Mouse (Mus musculus): Measurements from ENCODE around the gene Pdcd1lg2.
A peak's percentile ranks its signal among the peaks of the same experiment; 100 is the strongest.
"Not testable (repeated sequence)": the region's sequence is repeated elsewhere in the genome, so short reads cannot be mapped to it uniquely, and the experiment has no call there.

Gene Pdcd1lg2

DNA sequence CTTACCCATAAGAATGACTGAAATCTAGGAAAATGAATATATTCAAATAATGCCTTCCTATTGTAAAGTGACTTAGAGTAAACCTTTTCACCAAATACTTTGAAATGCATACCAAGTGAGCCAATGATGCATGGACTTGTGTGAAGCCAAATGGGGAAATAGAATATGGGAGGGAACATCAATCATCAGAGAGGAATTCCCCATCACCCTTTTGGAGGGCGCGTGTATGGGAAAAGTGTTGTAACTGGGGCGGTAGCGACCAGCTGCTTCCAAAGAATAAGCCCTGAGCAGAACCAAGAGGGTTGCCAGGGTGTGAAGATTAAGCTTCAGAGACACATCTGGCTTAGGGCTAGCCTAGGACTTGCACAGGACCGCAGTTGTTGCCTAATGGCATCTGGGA lies 27.4 kb upstream of the Pdcd1lg2 start:
- ATAC-seq (ENCODE audit: low TSS enrichment) = no peak

DNA sequence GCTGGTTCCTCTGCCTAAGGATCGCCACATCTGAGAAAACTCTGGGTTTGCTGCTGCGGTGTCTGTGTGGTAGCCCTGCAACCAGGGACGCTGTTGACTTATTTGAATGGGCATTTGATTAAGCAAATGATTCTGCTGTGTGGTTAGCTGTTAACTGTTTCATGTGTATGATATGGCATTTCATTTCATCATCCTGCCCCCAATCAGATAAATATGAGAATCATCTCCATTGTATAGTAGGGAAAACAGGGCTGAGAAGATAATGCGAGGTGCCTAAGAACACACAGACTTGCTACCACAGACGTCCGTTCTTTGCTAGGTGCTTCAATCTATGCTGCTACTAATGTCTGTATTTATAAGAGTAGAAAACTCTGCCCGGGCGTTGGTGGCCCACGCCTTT lies 26.3 kb upstream of the Pdcd1lg2 start:
- ATAC-seq (ENCODE audit: low TSS enrichment) = no peak

DNA sequence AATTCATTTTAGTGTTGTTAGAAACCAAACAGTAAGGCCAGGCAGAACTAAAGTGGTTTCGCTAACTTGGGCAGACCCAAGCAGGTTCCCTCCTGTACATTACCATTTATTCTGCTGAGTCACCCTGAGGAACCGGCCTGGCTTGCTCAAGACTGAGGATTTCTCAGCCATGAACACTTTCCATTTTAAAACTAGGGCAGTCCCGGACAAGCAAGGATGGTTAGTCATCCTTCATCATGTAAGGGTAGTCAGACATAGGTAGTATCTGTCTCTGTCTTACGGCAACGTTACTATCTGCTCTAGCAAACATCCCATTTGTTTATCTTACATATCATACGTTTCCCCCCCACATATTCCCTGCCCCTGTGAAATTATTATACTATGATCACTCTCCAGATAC lies 25.7 kb upstream of the Pdcd1lg2 start:
- ATAC-seq (ENCODE audit: low TSS enrichment) = peak; percentile 81

DNA sequence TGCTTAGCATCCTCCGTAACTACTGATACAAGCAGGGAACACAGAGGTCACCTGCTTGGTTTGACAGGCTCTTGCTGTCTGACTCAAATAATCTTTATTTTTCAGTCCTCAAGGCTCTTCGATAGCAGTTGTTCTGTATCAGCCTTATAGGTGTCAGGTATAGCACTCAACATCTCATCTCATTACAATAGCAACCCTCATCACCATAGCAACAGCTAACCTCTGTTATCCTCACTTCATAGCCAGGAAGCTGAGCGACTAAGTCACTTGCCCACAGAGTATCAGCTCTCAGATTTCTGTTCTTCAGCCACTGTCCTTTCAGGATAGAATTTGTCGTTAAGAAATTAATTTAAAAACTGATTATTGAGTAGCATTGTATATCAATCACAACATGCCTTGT lies 24.9 kb upstream of the Pdcd1lg2 start:
- no peak for ATAC-seq (ENCODE audit: low TSS enrichment)

DNA sequence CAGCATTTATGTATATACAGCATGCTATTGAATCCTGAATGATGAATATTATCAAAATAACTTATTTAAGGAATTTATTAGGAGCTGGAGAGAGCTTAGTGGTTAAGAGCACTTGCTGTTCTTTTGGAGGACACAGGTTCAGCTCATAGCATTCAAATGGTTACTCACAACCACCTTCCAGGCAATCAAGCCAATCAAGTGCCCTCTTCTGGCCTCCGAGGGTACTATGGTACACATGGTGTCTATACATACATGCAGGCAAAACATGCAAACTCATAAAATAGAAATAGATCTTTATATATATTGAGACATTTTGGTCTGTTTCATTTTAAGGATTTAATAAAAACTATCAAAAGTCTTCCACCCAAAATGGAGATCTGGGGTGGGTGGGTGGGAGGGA lies 21.9 kb upstream of the Pdcd1lg2 start:
- no peak for ATAC-seq (ENCODE audit: low TSS enrichment)

DNA sequence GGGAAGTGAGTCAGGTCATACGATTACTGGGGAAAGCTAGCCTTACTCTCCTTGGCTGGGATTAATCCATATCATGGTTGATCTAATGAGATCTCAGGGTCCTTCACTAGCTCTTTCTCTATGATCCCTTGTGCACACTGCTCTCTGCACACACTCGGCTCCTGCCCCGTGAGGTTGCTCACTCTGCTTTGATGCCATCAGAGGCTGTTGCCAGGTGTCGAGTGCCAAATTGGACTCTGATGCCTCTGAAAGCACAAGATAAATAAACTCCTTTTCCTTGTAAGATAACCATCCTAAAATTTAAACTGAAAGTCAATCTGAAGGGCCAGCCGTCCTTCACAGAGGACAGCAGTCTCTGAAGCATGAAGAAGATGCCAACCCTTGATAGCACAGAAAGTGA lies 20.2 kb upstream of the Pdcd1lg2 start:
- ATAC-seq (ENCODE audit: low TSS enrichment) = no peak

DNA sequence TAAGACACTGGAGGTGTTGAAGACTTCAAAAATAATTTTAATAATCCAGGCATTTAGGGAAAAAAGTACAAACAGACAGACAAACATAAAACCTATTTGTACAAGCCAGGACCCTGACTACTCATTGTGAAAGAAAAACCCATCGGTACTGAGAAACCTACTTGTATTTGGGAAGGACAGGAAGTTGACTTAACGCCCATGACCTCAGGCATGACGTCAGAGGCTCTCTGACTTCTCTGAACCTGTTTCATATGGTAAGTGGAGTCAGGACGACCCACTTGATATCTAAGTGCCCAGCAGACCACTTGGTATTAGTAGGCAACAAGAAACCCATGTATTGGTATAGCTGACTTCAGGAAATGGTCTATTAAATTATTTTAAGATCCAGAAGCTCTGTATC lies 19.4 kb upstream of the Pdcd1lg2 start:
- ATAC-seq (ENCODE audit: low TSS enrichment) = no peak

DNA sequence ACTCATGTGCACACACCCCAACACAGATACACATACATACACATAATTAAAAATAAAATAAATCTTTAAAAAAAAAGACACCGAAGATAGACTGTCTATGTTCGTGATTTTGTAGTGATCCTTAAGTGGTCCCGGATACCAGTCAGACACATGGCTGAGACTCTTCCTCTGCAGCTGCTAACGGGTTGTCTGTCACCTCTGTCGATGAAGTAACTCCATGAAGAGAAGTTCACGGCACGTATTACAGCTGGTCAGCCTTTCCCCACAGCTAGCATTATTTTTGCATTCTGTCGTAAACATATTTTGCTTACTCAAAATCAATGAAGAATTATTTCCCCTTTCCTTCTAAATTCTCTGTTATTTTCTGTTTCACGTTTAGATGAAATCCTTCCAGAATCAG lies 17.4 kb upstream of the Pdcd1lg2 start:
- no peak for ATAC-seq (ENCODE audit: low TSS enrichment)

DNA sequence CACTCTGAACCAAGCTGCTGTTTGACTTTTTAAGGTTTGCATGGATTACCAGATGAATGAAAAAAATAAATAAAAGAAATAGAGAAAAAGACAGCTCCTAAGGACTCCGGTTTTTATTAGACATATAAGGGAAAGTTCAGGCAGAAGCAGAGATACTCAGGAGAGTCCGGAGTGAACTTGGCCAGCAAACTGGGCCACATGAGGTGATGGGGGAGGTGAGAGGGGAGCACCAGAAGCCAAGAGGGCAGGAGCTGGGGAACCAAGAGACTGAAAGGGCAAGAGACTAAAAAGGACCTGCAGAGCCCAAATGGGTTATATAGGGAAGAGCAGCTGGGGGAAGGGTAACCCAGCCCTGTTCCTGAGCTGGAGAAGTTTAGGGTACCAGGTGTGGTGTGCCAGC lies 16.0 kb upstream of the Pdcd1lg2 start:
- no peak for ATAC-seq (ENCODE audit: low TSS enrichment)

DNA sequence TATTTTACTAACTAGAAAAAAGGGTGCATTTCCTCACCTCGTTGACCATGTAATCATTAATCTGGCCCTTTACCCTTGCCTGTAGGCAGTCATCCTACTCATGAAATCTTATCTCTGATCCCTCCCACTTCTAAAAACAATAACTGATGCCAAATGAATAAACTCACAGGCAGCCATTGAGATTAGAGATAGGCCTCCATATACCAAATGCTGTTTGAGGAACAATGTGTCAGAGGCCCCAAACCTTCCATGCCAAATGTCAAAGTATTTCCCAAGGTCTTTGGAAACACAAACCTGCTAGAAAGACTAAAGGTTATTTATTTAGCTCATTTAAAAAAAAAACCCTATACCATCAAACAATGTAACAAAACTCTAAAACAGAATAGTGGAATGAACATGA lies 14.4 kb upstream of the Pdcd1lg2 start:
- ATAC-seq (ENCODE audit: low TSS enrichment) = no peak

DNA sequence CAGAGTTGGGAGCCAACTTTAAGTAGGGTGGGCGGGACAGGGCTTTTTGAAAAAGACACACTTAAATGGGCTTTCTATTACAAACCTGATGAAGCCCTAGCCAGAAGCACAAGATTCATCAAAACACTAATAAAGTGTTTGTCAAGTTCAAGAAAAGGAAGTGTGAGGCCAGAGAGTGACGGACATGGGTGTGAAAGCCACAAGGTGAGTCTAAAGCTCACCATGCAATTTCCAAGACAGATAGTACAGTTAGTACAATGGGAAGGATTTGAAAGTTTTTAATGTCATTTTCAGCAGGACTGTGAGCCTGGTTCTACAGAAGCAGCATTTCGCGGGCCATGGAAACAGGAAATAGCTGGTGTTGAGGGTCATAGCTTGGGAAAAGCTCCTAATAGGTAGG lies 10.9 kb upstream of the Pdcd1lg2 start:
- ATAC-seq (ENCODE audit: low TSS enrichment) = no peak

DNA sequence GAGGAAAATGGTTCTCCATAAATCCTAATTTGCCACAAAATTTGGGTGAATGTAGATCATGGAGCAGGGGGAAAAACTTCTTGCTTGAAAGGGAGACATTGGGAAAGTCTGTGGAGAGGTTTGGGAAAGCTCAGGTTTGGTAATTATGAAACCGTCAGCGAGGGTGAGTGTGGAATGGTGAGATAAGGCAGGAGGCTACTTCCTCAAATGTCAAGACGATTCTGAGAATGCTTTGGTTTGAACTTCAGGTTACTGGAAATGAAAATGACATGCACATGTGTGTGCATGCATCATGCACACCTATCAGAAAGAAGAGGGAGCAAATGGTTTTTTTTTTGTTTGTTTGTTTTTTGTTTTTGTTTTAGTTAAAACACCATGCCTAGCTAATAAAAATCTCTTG lies 10.3 kb upstream of the Pdcd1lg2 start:
- no peak for ATAC-seq (ENCODE audit: low TSS enrichment)

DNA sequence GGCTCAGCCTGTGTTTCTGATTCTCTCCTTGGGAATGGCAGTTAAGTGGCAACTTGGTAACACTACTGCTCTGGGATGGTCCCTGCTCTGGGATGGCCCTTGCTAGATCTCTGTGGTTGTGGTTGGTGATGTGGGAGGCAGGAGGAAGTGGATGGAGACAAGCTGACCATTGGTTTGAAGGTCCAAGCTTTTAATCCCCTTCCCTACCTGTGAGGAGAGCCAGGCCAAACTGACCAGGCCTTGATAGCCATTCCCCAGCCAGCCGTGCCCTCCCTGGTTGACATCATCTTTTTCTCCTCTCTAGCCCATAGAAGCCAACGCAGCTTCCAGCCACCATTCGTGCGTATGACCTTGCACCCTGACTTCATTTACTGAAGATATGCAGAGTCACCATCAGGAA lies 8.1 kb upstream of the Pdcd1lg2 start:
- no peak for ATAC-seq (ENCODE audit: low TSS enrichment)

DNA sequence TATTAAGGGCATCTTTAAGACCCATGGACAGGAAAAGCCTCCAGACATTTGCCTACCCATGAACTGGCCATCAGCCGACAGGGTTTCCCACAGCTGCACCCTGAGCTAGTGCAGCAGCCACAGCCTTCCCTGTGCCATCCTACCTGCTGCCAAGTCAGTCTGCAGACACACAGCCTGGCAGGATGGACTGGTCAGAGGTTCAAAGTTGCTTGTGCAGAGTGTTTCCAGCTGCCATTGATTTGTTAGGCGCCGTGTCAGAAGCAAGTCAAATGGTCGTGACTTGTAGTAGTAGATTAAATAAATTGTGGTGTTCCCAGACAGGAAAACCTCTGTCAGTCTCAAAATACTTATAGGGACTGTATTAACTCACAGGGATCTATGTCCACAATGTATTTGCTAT lies 7.5 kb upstream of the Pdcd1lg2 start:
- no peak for ATAC-seq (ENCODE audit: low TSS enrichment)

DNA sequence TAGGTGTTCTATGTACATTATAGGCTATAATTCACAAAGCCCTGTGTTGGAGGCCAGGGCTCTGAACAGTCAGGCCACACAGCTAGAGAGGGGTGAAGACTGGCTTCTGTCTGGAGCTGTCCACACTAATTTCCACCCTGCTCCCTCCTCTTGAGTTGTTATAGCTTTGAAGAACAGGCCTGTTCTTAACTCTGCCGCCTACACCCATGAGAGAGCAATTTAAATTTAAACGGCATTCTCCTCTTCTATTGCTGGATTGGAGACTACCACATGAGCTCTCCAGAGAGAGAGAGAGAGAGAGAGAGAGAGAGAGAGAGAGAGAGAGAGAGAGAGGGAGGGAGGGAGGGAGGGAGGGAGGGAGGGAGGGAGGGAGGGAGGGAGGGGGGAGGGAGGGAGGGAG lies 5.3 kb upstream of the Pdcd1lg2 start:
- peak; percentile 97 for ATAC-seq (ENCODE audit: low TSS enrichment)

DNA sequence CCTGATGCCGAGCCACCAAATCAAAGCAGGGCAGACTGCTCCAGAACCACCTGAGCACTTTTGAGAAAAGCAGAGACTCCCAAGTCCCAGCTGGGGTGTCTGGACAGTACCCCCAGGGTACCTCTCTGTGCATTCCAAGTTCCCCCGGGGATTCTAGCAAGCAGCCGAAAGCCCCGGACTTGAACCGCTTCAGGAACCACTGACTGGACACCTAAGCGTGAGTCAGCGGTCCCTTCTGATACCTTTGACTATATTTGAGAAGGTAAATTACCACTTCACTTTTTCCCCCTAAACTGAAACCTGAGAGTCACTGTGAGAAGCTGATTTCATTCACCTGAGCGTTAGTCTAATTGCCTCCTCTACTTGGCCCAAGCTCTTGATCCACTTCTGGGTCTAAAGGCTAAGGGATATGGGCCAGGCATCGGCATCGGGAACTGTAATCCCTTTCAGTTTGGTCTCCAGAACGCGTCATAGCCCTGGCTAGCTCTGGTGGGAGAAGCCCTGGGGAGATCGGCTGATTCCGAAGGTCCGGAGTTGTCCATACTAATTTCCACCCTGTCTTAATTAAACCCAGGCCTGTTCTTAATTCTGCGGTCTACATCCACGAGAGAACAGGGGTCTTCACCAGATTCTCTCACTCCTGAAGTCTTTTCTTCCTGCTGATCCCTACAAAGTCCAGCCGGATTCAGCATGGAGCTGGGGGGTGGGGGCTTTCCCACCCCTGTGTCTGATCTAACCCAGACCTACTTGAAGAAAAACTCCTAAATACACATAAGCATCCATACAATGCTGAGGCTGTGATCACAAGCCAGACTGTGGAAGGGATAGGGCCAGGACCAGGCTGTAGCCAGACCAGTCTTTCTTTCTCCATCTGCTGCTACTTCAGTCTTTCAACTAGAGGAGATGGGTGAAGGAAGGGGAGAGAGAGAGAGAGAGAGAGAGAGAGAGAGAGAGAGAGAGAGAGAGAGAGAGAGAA lies 4.4 kb upstream of the Pdcd1lg2 start:
- no peak for ATAC-seq (ENCODE audit: low TSS enrichment)

DNA sequence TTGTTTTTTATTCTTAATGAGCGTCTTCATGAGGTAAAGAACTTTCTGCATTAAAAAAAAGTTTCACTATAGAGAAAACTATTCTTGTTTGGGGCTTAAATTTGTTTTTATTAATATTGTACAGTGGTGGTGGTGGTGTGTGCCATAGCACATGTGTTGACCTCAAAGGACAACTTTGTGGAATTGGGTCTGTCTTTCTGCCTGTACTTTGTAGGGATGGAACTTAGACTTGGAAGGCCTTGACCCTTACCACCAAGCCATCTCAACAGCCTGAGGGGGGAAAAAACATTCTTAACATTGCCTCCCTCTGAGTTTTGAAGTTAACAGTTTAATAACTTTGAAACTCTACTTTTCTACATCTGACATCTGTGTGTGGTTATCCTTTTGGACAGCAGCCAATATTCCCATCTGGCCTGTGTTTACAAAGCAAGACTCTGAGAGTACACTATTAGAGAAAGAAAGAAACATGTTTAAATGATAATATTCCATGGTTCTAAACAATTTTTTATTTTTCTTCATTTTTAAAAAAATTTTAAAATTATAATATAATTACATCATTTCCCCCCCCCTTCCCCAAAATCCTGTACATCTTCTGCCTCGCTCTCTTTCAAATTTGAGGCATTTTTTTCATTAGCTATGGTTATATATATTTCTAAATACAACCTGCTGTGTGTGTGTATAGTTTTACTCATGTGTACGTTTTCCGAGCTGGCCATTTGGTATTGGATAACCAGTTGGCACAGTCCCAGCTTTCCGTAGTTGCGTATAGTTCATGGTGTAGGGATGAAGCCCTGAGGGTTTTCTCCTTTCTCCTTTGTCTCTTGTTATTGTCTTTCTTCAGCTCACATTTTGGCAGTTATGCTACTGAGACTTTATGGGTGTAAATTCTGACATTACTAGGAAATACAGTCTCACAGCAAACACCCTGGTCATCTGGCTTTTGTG lies 2.0 kb downstream of the Pdcd1lg2 start:
- ATAC-seq (ENCODE audit: low TSS enrichment) = no peak

DNA sequence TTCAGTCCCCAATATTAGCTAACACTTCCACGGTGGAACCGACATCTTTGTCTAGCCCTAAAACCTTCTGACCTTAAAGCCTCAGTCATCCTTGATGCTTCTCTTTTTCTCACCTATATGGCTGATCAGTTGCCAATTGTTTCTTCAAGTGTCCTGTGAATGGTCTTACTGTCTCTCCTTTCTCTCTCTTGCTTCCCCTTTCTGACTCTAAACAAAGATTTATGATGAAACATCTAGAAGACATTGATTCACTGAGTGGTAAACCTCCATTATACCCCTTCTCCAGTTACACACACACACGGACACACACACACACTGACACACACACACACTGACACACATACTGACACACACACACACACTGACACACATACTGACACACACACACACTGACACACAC lies 3.8 kb downstream of the Pdcd1lg2 start:
- no peak for ATAC-seq (ENCODE audit: low TSS enrichment)

DNA sequence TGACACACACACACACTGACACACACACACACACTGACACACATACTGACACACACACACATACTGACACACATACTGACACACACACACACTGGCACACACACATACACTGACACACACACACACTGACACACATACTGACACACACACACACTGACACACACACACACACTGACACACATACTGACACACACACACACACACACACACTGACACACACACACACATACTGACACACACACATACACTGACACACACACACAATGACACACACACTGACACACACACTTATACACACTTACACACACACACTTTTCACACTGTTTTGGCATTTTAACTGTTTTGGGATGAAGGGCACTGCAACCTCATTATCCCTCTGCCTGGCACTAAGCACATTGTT lies 4.2 kb downstream of the Pdcd1lg2 start:
- ATAC-seq (ENCODE audit: low TSS enrichment) = not testable (repeated sequence)

DNA sequence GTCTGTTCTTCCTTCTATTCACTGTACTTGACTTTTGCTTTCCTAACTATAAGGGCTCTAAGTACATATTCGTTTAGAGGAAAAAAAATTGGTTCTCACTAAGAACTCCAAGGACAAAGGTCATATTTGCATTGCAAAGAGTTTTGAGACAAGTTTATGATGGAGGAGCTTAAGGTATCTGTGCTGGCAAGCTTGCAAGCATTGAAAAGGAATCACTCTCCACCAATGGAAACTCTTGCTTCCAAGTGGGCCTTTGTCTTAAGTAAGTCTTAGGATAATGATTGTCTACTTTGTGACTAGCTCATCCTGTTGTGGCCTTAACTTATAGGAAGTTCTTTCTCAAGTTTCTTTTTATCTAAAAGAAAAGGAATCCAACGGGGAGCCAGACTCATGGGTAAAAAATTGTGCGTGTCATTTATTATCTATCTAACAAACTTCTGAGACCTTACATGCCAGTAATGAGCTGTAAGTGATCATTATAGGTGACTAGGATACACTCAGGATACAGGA lies 5.7 kb downstream of the Pdcd1lg2 start:
- no peak for ATAC-seq (ENCODE audit: low TSS enrichment)

DNA sequence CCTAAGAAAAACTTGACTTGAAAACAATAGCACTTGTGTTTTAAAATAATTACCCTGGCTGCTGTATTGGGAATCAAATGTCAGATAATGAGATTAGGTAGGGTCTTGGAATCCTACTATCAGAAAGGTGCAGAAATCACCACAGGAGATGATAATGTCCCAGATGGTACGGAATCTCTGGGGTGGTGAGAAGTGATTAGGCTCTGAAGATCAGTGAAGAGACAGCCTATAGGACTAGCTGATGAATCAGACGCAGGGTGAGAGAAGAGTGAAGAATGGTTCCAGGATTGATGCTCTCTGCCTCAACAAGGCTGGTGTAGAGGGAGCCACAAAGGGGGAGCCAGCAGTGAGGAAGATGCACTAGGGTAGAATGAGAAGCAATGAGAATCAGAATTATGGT lies 6.5 kb downstream of the Pdcd1lg2 start:
- ATAC-seq (ENCODE audit: low TSS enrichment) = no peak

DNA sequence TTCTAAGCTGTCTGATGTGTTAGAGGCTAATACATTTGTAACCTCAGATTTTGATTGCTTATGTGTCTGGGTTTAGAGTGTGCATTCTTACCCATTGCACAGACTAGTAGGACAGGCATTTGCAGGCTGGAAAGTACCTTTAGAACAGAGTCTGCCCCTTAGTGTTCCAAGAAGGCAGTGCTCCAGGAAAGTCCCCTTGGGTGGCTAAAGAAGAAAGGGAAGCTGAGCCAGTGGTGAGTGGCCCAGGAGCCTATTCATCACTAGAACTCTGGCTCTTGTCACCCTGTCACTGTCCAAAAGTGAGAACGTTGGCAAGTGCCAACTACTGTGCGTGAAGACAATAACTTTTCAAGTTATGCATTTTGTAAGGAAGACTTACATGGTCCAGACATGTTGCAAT lies 7.2 kb downstream of the Pdcd1lg2 start:
- ATAC-seq (ENCODE audit: low TSS enrichment) = no peak

Data from frontal cortex, adult (tissue).